Mouse (Mus musculus) monocyte, adult 5-6 weeks (primary cell): ENCODE results near the gene Ubr7. TPM values are rescaled to one million over a fixed set of nuclear protein-coding genes. Genes with fewer than 3 reads are reported as not detected.
A peak's percentile ranks its signal among the peaks of the same experiment; 100 is the strongest.

Experiments
- ATAC-seq: fragments of 153-309, 156-312 bp; replicated peaks from 2 replicates; pipeline ENCODE4 v1.8.0; 2017; ENCODE audit warnings: mild to moderate bottlenecking; ENCODE audit not compliant: low TSS enrichment, insufficient number of reproducible peaks, severe bottlenecking, poor library complexity, low FRiP score
- total RNA-seq: library from RNA; stranded (forward); fragments of 200-1000, 200-491, 200-594 nt; gene quantifications from 3 replicates; pipeline ENCODE4 v1.2.3, GENCODE M21; 2017

Ubr7 gene
- total RNA-seq, 1 experiment from 2014 or later = 27.0 TPM

DNA sequence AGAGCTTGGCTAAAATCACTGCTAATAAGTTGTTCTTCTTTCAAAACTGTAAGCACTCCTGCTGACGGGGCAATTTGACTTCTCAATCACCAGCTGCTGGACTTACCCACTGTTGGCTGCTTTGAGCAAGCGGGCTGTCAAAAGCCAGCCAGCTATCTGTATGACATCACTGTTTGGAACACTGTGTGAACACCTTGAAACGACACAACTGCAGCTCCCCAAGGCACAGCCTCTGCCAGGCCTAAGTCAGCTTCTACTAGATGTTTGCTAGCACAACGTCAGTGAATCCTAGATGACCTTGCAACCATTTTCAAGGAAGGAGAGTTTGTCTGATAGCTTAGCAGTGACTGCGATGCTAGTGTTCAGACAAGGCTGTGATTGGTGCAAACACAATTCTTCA, 18.7 kb upstream of the Ubr7 start:
- ATAC-seq = no peak

DNA sequence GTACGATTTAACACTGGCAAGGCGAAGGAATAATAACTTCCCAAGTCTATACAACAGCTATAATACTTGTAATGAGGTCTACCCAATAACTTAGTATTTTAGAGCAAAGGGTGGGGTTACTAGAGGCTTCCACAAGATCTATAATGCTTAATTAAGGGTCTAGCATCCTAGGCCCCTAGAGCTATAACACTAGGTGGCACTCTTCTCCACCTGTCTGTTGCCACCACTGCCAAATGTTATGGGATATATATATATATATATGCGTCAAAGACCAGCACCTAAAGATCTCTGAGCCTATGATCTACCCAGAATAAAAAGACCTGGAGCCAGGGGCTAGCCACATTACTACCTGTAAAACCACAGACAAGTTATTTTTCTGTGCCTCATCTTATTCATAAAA, 17.5 kb upstream of the Ubr7 start:
- ATAC-seq = no peak

DNA sequence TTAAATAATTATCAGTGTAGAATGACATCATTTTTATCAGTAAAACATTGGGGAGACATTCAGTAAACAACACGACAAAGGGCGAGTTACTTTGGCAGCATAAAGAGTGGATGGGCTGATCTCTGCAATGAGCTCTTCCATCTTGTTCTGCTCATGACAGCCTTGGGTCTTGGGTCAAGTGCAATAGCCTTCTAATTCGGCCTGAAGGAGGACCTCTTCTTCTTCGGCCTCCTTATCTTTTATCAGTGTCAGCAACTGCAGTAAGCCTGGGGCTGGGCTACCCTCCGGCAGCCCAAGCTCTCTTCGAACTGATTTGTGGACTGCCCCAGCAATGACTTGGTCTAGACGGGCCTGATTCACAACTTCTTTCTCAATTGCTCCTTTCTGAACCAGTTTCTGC, 15.7 kb upstream of the Ubr7 start:
- ATAC-seq = no peak

DNA sequence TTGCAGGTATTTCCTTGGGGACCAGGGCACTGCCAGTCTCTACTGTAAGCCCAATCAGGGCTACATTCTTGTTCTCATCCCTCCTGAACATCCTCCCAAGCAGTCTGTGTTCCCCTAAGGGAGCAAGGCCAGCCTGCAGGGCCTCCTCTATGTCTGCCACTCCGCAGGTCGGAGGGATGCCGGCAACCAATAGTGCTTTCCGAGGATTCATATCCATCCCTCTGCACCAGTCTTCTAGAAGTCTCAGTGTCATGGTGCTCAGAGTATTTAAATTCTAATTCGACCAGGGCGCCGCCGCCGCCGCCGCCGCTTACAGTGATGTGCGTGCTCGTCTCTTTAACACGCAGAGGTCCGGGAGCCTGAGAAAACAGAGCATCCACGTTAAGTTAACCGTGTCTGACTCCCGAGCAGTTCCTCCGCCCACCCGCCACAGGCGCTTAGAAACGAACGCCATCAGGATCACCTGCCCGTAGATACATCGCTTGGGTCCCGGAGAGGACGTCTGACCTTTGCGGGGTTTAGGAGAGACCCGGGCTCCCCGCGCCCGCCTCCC, 14.7 kb upstream of the Ubr7 start:
- ATAC-seq = no peak; the same call in 1 of the 2 replicates

DNA sequence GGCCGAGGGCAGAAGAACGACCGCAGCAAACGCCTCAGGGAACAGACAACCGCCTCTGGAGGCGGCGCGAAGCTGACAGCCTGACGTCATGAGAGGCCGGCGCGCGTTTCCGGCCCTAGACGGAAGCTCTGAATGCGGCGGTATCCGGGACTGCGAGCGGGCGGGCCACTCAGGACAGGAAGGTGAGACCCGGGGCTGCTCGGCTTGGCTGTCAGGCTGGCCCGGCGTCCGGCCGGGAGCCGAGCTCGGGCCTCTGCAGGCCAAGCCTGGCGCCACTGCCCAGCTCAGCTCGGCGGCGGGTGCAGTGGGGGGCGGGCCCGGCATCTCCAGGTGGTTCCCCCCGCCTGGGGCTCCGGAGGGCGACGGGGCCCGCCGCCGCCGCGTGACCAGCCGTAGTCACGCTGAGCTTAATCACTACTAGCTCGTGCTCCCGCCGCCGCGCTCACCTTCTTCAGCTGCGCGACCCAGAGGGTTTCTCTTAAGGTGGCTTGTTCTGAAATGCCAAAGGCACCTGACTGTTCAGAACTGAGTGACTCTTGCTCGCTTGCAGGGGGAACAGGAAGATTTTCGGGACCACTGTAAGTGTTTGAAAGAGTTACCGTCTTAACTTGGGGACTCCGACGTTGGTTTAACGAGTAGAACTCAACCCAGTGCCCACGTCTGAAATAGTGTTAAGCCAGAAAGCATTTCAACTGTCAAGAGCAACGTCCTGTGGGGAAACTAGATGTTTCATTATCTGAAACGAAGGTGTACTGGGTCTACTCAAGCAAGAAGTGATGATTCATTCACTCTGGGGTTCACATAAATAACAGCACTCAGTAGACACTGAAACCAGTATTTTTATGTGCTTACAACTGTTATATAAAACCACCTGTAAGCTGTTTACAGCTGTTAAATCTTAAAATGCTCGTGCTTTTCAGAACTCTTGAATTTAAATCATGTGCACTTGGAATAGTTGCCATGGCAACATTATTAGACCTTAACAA, 13.9 kb upstream of the Ubr7 start, which contains the start of the genes Moap1 and Tmem251:
Gene Moap1, minus strand, starts transcription at position 73 of the 986 bp plus-strand sequence.
Gene Tmem251, plus strand, starts transcription at position 174 of the 986 bp plus-strand sequence.
- ATAC-seq = peak; percentile 82

DNA sequence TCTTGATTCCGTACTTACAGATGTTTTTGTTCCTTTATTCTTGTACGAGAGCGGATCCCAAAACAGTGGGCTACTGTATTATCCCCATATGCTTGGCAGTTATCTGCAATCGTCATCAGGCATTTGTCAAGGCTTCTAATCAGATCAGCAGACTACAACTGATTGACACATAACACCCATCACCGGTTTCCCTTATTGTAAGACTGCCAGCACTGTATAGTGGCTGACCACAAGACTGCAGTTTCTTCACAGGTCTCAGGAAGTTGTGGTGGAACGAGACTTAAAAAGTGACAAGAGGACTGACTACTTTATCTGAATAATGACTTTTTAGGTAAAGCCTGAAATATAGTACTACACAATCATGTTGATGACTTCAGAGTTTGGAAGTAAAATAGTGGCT, 12.9 kb upstream of the Ubr7 start:
- ATAC-seq = peak; percentile 76

DNA sequence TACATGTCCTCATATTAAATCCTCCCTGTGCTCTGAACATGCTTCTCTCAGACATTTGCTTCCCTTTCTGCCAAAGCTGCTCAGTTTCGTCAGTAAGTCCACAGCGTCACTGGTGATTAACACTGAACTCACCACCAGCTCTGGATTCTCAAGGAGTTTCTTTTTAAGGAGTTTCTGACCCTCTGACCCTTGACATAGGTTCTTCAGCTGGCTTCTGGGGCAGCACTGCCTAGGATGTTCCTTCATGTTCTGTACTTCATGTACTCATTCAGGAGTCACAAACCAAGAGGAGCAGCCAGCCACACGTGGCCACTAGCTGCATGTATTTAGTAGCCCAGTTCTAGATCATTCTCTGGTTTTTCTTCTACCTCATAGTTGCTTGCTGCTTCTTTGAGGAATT, 9.5 kb upstream of the Ubr7 start:
- no peak for ATAC-seq

DNA sequence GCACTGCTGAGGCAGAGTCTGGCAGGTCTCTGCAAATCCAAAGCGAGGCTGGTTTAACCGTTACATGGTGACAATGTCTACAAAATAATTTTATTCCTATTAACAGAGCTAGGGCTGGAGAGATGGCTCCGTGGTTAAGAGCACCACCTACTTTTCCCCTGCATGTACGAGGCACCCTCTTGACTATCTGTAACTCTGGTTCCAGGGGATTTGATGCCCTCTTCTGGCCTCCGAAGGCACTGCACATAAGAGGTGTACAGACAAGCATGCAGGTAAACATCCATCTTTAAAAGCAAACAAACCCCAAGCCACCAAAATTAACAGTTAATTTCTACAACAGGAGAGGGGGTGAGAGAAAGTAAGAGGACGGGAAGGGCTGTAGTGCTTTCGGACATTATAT, 1.5 kb upstream of the Ubr7 start:
- no peak for ATAC-seq

DNA sequence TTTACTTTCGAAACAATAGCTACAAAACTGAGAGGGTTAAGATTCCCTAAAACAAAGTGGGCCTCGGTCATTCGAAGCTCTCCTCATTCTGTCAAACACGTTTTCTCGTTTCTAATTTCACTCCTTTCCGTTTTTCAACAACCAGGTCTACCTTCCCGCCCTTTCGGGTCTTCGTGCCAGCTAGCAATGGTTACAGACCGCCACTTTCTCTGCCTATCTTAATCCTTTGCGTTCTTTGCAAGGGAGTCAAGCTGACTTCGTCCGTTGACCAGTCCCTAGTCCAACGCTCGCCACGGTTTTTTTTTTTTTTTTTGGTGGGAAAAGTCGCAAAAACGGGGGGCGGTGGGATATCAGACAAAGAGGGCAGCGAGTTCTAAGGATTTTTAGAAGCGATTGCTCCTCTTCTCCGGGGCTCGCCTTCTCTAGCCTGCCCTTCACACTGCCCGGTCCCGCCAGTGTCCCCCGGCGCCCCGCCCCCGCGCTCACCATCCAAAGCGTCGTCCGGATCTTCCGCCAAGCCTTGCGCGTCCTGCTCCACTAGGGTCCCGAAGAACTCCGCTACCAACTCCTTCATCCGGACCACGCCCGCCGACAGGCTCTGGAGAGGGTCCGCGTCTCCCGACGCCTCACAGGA, 595 bp upstream of the Ubr7 start:
- ATAC-seq = no peak

DNA sequence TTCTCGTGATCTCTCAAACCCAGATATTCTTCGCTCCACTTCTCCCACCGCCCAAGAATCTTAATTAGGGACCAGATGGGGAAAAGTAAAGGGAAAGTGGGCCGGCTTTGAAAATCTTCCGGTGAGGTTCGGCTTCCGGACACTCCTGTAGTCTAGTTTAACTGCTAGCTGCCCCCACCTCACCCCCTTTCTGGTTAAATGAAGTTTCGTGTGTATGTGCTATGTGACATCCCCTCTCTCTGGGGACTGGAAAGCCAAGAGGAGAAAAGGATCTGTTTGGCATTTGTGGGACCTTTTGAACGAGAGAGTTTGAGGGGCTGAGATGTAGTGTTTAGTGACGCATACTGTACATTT, 613 bp downstream of the Ubr7 start, which contains the start of gene Gm20604:
Gene Gm20604, minus strand, starts transcription at position 270 of the 354 bp plus-strand sequence.
- no peak for ATAC-seq

DNA sequence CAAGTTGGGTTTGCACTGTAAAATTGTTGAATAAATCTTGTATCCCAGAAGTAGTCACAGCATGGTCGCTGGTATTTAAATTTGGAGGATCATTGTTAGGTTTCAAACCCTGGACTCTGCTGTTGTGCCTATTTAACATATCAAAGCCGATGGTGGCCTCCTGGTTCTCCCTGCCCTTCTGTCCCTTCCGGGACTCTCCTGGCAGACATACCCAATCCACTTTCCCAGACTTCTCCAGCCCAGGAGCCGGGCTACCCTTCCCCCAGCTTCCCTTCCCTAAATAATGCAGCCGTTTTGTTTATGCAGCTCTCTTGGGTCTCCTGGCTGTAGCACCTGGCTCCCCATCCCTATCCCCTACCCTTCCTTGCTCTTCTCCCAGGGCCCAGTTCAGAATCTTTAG, 1.2 kb downstream of the Ubr7 start:
- ATAC-seq = no peak

DNA sequence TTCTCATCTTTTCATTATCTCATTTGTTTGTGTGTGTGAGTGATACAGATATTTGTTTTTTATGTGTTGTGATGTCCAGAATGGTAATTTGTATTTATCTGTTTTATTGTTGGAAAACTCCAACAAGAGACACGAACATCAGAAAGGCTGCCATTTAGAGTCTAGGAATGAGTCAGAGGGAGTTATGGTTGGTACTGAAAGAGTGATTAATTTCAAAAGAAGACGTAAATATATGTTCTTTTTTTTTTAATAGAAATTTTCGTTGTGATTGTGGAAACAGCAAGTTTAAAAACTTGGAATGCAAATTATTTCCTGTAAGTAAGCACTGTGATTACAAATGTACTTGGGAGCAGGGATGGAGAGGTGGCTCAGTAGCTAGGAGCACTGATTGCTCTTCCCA, 3.9 kb downstream of the Ubr7 start:
- ATAC-seq = no peak

DNA sequence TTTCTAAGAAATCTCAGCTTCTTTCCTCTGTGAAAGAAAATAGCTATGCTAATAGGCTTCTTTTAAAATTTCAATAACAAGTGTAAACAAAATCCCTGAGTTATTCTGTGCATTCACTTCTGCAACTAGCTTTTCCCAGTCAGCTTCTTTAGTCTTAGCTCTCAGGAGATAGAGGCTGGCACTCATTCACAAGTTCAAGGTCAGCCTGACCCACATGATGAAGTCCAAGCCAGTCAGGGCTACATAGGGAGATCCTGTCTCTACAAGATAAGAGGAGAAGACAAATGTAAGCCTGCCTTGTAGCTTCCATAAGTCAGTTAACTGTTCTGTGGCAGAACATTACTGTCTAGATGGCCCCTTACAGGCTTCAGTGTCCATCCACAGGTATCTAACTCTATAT, 5.9 kb downstream of the Ubr7 start:
- ATAC-seq = no peak

DNA sequence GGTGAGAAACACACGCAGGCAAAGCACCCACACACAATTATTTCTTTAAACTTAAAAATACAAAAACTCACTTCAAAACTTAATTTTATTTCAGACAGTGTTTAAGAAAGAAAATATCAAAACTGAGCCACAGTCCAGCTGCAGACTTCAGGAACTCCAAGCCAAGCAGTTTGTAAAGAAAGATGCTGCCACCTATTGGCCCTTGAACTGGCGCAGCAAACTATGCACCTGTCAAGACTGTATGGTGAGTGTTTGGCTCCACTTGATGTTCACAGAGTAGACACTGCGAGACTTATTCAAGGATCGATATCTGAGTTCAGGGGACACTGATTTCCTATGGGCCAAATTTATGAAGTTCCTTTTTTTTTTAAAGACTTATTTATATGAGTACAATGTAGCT, 11.2 kb downstream of the Ubr7 start:
- ATAC-seq = no peak

DNA sequence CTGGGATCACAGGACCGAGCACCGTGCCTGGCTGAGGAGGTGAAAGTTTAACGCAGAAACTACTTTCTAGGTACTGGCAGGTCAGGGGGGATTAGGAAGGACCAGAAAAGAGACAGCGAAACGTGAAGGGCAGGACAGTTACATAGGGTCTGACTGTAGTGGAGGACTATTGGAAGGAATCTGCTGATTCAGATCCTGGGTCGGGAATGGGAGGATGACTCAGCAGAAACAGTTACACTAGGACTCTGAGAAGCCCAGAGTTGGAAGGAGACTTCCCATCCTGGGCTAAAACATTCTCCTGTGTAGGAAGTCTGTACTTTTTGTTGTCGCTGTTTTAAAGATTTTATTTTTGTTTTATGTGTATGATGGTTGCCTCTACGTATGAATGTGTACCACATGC, 13.8 kb downstream of the Ubr7 start:
- no peak for ATAC-seq

DNA sequence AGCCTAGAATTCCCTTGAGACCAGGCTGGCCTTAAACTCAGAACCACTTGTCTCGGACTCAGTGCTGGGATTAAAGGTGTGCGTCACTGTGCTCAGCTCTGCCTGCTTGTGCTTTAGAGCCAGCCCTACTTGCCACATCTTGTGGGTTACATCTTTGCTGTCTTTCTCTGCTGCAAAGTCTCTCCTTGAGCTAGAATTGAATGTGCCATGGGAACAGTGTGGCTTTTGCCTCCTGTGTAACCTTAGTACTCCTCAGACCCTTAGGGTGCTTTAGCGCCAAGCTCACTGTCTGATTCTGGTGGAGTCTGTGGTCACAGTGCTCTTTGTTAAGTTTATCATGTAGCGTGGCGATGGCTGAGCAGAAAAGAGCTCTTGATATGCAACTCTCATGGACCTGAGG, 14.9 kb downstream of the Ubr7 start:
- no peak for ATAC-seq

DNA sequence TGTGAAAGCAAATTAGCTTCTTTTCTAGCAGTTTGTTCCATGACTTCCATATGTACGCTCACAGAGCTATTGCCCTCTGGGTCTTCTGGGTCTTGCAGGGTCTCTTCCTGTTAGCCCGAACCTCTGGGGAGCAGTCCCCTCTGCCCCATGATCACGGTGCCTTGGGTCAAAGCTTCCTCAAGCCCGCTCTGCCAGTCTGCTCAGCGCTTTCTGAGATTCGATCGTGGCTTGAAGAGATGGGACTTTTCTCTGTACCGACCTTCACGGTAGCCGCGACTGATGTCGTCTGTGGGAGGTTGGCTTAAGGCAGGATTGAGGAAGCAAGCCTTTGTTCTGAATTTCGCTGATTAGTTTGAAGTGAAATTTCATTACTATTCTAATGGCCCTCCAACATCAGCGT, 18.3 kb downstream of the Ubr7 start:
- no peak for ATAC-seq

DNA sequence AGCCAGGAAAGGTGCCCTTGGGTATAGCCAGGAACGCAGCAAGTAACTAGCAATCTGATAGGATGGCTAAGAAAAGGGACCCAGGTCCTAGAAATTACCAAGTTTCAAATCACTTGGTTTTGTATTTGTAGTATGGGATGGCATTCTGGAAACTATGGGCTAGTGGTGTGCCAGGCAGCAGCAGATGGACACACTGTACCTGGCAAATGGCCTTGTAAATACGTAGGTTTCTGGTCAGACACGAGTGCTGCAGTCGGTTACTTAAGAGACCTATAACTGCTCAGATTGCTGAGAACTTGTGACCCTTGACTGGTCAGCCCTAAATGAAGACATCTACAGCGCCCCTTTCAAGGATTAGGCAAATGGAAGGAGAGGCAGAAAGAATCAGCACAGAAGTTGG, 20.4 kb downstream of the Ubr7 start:
- no peak for ATAC-seq

DNA sequence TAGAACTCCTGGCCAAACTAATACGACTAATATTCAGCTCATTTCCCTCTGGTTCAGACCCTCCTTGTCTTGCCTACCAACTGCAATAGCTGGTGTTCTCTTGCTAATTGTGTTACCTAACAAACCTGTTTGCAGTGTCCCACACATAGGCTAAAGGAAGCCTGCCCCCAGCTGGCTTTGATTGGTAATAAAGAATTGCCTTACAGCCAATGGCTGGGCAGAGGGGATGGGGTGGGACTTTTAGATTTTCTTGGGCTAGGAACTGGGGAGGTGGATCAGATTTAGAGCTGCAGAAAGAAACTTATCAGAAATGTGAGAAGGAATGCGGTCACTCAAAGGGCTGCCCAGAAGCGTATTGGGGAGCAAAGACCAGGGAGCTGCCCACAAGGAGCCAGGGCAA, 21.7 kb downstream of the Ubr7 start:
- no peak for ATAC-seq

DNA sequence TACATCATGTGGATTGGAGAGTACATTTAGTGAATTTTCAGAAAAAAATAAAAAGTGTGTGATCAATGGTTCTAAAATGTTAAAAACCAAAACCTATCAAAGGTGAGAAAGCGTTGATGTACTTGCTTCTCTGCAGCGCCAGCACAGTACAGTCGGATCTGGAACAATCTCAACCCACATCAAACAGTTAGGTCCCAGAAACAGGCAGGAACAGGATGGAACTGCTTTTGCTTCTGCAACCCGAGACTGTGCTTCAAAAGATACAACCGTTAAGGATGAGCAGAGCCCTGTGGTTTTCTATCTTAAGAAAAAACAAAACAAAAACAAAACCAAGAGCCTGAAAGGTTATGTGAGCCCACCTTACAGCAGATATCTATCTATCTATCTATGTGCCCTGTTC, 25.1 kb downstream of the Ubr7 start:
- ATAC-seq = no peak
